Mouse (Mus musculus) thymus, adult 2 months (tissue): ENCODE data around the gene Hist1h1c. TPM values are rescaled to one million over a fixed set of nuclear protein-coding genes. Genes with fewer than 3 reads are reported as not detected.

Experiments
- DNase-seq: peaks from one replicate; pipeline ENCODE4 v3.0.0; 2021
- H3K27ac ChIP-seq: fragments of 200-500 bp; 2 replicates; pipeline ENCODE4 v1.5.1; 2012; ENCODE audit warnings: low read length, control low read depth; ENCODE audit not compliant: control insufficient read depth, insufficient read depth
- H3K27me3 ChIP-seq: fragments of 200-500 bp; 2 replicates; pipeline ENCODE4 v1.6.1; 2012; ENCODE audit warnings: mild to moderate bottlenecking, low read length, moderate library complexity, mixed read lengths; ENCODE audit not compliant: control insufficient read depth, insufficient read depth
- H3K36me3 ChIP-seq: fragments of 200-500 bp; 2 replicates; pipeline ENCODE4 v1.6.1; 2012; ENCODE audit warnings: mild to moderate bottlenecking, low read length, moderate library complexity; ENCODE audit not compliant: control insufficient read depth, insufficient read depth
- H3K4me1 ChIP-seq: fragments of 200-500 bp; replicated peaks from 2 replicates; pipeline ENCODE4 v1.6.1; 2012; ENCODE audit warnings: low read length; ENCODE audit not compliant: control insufficient read depth, insufficient read depth
- H3K4me3 ChIP-seq: fragments of 200-500 bp; 2 replicates; pipeline ENCODE4 v1.5.1; 2012; ENCODE audit warnings: mild to moderate bottlenecking, low read length, control low read depth, moderate library complexity; ENCODE audit not compliant: control insufficient read depth, insufficient read depth
- CTCF ChIP-seq: fragments of 200-500 bp; IDR thresholded peaks from 2 replicates; pipeline ENCODE4 v1.5.1; 2012; ENCODE audit warnings: mild to moderate bottlenecking, control low read depth, low read length, moderate library complexity, borderline replicate concordance; ENCODE audit not compliant: control insufficient read depth, poor library complexity, insufficient read depth; ENCODE audit errors: extremely low read depth
- POLR2A ChIP-seq: fragments of 200-500 bp; IDR thresholded peaks from 2 replicates; pipeline ENCODE4 v1.6.1; 2012; ENCODE audit warnings: mild to moderate bottlenecking, low read length, control low read depth, moderate library complexity; ENCODE audit not compliant: control insufficient read depth, poor library complexity, insufficient read depth; ENCODE audit errors: extremely low read depth
- WGBS: fragments of 180-500 bp; shearing (Covaris S2); methylation state at CpG from one replicate; pipeline ENCODE4 v1.1.7; 2018; 5-methylcytosine and 5-hydroxymethylcytosine counted together
- polyA plus RNA-seq: library from polyadenylated mRNA; depleted of rRNA; stranded (reverse); fragments of >200 nt; gene quantifications from 2 replicates; pipeline ENCODE4 v1.2.3, GENCODE M21; 2012

The Hist1h1c gene
- polyA plus RNA-seq, 1 experiment: 40.9 TPM

DNA sequence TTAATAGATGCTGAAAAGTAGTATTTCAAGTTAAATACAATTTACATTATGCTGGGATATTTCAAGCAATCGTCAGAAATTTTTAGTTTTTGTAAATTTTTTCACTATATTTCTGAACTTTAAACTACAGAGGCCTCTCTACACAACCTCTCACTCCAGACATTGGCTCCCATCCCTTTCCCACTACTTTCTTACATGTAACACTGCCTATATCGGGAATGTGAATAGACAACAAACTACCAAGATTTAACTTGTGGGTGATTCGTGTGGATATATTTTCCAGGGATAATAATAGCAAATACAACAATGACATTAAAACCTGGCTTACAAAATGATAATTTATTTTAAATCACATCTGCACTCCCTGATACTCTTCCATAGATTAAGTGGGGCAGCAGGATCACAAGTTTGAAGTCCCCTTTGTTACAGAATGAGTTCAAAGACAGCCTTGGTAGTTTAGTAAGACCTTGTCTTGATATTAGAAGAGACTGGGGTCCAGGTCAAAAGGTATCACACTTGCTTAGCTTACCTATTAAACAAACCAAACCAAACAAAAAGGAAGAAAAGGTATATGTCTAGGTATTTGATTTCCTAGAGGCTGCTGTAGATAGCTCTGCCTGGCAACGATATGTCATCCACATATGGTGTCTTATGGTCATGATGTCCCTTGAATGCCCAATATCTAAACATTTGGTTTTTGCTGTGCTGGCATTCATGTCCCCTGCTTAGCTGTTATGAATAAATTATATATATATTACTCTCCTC, 14.9 kb downstream of the Hist1h1c start:
- Histone ChIP-seq H3K4me3 (no peak overlapping the region), H3K36me3 (no peaks in the 10 kb centered on the region), H3K27me3 (no peaks in the 10 kb centered on the region), H3K27ac (no peak overlapping the region), H3K4me1 (peaks cover 3% of the 10 kb centered on the region)
- DNase-seq: no peak
- WGBS: 70% methylated on average over 4 of the region's 4 CpGs
- no peak for TF ChIP-seq CTCF
- no peak for TF ChIP-seq POLR2A

DNA sequence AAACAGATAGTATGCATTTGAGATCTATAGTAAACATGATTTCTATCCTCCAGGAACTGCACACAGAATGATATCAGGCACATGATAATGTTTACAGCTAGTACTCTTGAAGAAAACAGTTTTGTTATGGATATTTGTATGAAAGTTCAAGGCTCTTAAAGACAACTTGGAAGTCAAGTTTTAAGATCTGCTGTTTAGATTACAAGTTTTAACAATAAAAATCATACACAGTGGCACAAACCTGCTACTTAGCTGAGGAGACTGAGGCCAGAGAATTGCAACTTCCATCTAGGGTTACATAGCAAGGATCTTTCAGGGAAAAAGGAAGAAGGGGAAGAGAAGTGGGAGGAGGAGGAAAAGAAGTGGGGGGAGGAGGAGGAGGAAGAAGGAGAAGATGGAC, 16.4 kb downstream of the Hist1h1c start:
- Histone ChIP-seq H3K36me3 (no peaks in the 10 kb centered on the region), H3K4me3 (no peak overlapping the region), H3K27me3 (no peaks in the 10 kb centered on the region), H3K4me1 (peaks cover 3% of the 10 kb centered on the region), H3K27ac (no peak overlapping the region)
- TF ChIP-seq POLR2A: no peak
- no peak for TF ChIP-seq CTCF
- DNase-seq: no peak

GRCm38 (mm10) chr13:23756790-23757189, 18.2 kb downstream of the Hist1h1c start, which contains the start of gene Hist1h4b:
TSS of gene Hist1h4b (plus strand) at chr13:23757013.
- H3K36me3 ChIP-seq: no peaks in the 10 kb centered on the region
- peak within 1 kb of the TSS; percentile 66 for H3K27ac ChIP-seq
- TF ChIP-seq POLR2A (peak; percentile 86), CTCF (no peak)
- DNase-seq: peak; percentile 92
- H3K27me3 ChIP-seq: no peaks in the 10 kb centered on the region
- under 1% methylated on average over 22 of the region's 22 CpGs for WGBS
- H3K4me3 ChIP-seq: peak within 1 kb of the TSS; percentile 28
- peaks cover 3% of the 10 kb centered on the region for H3K4me1 ChIP-seq

DNA sequence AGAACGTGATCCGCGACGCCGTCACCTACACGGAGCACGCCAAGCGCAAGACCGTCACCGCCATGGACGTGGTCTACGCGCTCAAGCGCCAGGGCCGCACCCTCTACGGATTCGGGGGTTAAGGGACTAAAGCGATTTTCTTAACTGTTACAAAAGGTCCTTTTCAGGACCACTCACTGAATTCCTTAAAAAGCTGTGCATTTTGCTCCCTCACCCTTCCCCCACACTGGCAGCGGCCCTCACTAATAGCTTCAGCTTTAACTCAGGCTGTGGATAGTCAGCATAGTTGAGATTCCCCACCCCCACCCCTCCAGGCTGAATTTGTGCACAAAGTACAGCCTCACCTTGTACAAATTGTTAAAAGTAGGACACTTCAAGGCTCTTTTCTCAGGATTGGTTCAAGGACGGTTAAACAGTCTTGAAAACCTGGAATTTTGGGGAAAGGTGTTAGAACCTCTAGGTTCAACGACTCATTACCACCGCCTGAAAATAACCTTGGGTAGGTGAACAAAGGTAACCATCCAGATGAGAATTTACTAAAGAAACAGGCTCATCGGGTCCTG, 18.7 kb downstream of the Hist1h1c start:
- Histone ChIP-seq H3K4me3 (peak overlapping the region; percentile 28), H3K4me1 (peaks cover 3% of the 10 kb centered on the region), H3K36me3 (no peaks in the 10 kb centered on the region), H3K27me3 (no peaks in the 10 kb centered on the region), H3K27ac (peak overlapping the region; percentile 66)
- 2% methylated on average over 20 of the region's 23 CpGs for WGBS
- no peak for DNase-seq
- no peak for TF ChIP-seq CTCF
- TF ChIP-seq POLR2A: no peak

- Histone ChIP-seq H3K4me1 (peaks cover 3% of the 10 kb centered on the region), H3K27me3 (no peaks in the 10 kb centered on the region), H3K4me3 (no peak overlapping the region), H3K27ac (no peak overlapping the region), H3K36me3 (no peaks in the 10 kb centered on the region)
- 51% methylated on average over 3 of the region's 3 CpGs for WGBS
- DNase-seq: no peak
- no peak for TF ChIP-seq CTCF
- no peak for TF ChIP-seq POLR2A
Measured at GRCm38 (mm10) chr13:23757921-23758320, 19.3 kb downstream of the Hist1h1c start.

GRCm38 (mm10) chr13:23759251-23759771, 20.7 kb downstream of the Hist1h1c start:
- no peak for DNase-seq
- Histone ChIP-seq H3K4me1 (peaks cover 8% of the 10 kb centered on the region), H3K4me3 (no peak overlapping the region), H3K27ac (no peak overlapping the region), H3K27me3 (no peaks in the 10 kb centered on the region), H3K36me3 (no peaks in the 10 kb centered on the region)
- TF ChIP-seq POLR2A (no peak), CTCF (no peak)
- WGBS: 93% methylated on average over 3 of the region's 3 CpGs

DNA sequence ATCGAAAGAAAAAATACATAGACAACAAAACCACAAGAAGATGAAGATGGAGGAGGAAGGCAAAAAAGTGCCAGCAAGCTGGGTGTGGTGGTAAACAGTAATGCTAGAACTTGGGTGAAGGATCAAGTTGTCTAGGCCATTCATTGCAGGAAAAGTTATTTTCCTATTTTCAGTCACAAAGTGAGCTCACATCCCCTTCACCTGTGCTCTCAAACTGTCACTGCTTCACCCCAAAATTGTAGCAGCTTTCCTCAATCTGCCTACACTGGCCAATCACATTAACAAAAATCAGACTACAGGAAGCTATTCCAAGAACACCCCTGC, 21.3 kb downstream of the Hist1h1c start:
- Histone ChIP-seq H3K36me3 (no peaks in the 10 kb centered on the region), H3K27me3 (no peaks in the 10 kb centered on the region), H3K27ac (no peak overlapping the region; the same call in 1 of the 2 replicates), H3K4me1 (peaks cover 11% of the 10 kb centered on the region), H3K4me3 (no peak overlapping the region)
- TF ChIP-seq CTCF (no peak), POLR2A (no peak)
- DNase-seq: peak; percentile 39
- WGBS: 27% methylated on average over 1 of the region's 1 CpGs
